Mouse (Mus musculus): ENCODE results near the gene Unk.

DNA sequence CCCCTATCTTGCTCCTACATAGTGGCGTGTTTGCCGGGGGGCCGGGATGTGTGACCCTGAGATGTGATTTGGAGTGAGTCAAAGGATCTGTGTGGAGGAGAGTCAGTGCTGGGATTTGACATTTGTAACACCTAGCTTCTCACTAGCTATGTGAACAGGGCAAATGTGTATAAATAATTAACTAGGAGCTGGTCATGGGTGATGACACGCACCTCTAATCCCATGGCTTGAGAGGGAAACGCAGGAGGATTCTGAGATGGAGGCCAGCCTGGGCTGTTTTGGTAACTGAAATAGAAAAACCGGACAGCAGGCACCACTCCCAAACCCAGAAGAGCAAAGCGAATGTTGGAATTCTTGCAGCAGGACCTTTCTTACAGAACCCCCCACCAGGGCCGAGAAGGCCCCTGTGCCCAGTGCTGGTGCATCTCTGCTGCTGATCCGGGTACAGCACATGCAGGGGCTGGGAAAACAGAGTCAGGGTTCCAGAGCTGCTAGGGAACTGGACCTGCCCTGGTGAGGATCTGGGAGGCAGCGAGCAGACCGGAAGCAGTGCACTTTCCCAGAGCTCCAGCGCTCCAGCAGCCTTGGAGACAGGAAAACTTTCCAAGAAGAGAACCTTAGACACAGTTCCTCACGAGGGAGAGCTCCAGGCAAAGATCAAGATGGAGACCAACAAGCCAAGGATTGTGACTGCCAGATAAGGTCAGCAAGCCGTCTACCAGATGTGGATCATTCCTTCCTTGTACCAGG is 68.8 kb downstream of the Unk start:
- TF ChIP-seq CTCF (IDR thresholded peaks at IDR 0.05) (no peak), EP300 (IDR thresholded peaks at IDR 0.05) (no peak)

Measured in lung, postnatal 0 days (tissue).